Mouse (Mus musculus): ENCODE data around the gene Arhgef3.

DNA sequence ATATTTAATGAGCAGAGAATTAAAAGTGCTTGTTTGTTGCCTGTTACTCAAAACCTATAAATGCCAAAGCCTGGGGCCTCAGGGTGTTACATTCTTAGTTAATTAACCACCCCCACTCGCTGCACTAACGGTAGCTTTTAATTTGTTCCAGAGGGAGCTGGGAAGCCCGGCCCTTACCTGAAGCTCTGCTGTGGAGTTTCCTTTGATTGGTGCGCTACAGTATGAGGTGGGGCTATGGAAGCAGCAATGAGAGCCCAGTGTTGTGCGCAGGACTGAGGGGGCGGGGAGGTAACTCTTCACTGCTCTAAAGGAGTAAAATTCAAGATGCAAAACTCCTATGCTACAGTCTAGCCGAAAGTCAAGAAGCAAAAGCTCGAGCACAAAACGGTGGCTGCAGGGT, 43.9 kb upstream of the Arhgef3 start:
- TF ChIP-seq ZC3H11A (IDR thresholded peaks at IDR 0.05; ENCODE audit: borderline replicate concordance, low read depth, low read length): no peak
- TF ChIP-seq CHD2 (IDR thresholded peaks at IDR 0.05; ENCODE audit: low read depth, low read length): no peak

Data from ES-E14 (cell line).